Mouse (Mus musculus) embryonic facial prominence, embryonic 15.5 days (tissue): ENCODE data around the gene Orai1. TPM values are rescaled to one million over a fixed set of nuclear protein-coding genes. Genes with fewer than 3 reads are reported as not detected.
"Not testable (repeated sequence)": the region's sequence is repeated elsewhere in the genome, so short reads cannot be mapped to it uniquely, and the experiment has no call there.

Experiments used
- ATAC-seq: fragments of 200-750 bp; cut with Nextera tagmentation; 2 replicates; pipeline ENCODE4 v1.8.0; 2017; ENCODE audit warnings: low read depth, moderate TSS enrichment; ENCODE audit not compliant: insufficient number of reproducible peaks, low FRiP score, low TSS enrichment
- H3K27ac ChIP-seq: fragments of 300-500 bp; sonication (generic); replicated peaks from 2 replicates; pipeline ENCODE4 v1.5.1; 2015; ENCODE audit warnings: mild to moderate bottlenecking, inconsistent platforms
- H3K27me3 ChIP-seq: fragments of 300-500 bp; sonication (generic); 2 replicates; pipeline ENCODE4 v1.6.1; 2015; ENCODE audit warnings: inconsistent platforms
- H3K36me3 ChIP-seq: fragments of 300-500 bp; sonication (generic); 2 replicates; pipeline ENCODE4 v1.6.1; 2015; ENCODE audit warnings: mild to moderate bottlenecking, inconsistent platforms
- H3K4me1 ChIP-seq: fragments of 300-500 bp; sonication (generic); 2 replicates; pipeline ENCODE4 v1.6.1; 2015; ENCODE audit warnings: inconsistent platforms
- H3K4me2 ChIP-seq: fragments of 300-500 bp; sonication (generic); replicated peaks from 2 replicates; pipeline ENCODE4 v1.6.1; 2015; ENCODE audit warnings: mild to moderate bottlenecking, inconsistent platforms
- H3K4me3 ChIP-seq: fragments of 300-500 bp; sonication (generic); replicated peaks from 2 replicates; pipeline ENCODE4 v1.5.1; 2015; ENCODE audit warnings: mild to moderate bottlenecking, inconsistent platforms
- H3K9ac ChIP-seq: fragments of 300-500 bp; sonication (generic); 2 replicates; pipeline ENCODE4 v1.6.1; 2015; ENCODE audit warnings: inconsistent platforms
- H3K9me3 ChIP-seq: fragments of 300-500 bp; sonication (generic); replicated peaks from 2 replicates; pipeline ENCODE4 v1.6.1; 2016; ENCODE audit warnings: inconsistent platforms
- WGBS: fragments of 180-500 bp; shearing (Covaris S2); methylation state at CpG from one replicate; pipeline ENCODE4 v1.1.7; 2015; 5-methylcytosine and 5-hydroxymethylcytosine counted together
- polyA plus RNA-seq: library from polyadenylated mRNA; unstranded; fragments of >200 nt; fragmentation: Nextera tagmentation; extraction: Ambion mirVana; gene quantifications from 2 replicates; pipeline ENCODE4 v1.2.1, GENCODE M21; 2015

Orai1 gene
- polyA plus RNA-seq, 1 experiment from 2014 or later = 16.8 TPM

DNA sequence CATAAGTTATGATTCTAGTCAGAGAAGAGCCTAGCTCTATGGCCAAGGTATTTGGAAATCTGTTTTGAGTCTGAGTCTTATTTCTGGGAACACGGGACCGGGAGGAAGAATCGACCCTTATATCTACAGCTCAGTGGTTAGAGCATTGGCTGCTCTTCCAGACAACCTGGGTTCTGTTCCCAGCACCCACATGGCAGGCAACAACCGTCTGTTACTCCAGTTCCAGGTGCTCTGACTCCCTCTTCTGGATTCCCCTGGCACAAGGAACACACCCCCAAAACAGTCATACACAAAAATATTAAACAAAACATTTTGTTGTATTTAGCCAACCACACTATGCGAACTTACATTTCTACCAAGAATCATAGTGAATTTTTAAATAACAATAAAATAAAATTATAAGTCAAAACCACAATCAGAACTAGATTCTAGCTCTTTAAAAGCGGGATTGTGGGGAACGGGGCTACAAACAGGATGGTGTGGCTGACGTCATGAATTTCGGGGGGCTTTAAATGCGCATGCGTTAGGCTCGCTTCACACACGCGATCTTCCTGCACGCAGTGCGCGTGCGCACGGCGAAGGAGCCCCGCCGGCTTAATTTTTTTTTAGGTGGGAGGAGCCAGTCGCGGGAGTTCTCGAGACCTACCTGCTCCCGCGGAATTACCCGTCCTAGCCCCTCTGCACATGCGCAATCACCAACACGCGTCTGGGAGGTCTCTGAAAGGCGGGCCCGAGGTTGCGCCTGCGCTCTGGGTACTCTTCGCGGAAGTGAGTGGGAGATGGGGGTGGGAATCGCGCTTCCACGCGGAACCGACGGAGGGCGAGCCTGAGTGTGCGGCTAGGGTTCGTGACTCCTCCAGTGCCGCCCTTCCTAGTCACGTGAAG, 42.7 kb downstream of the Orai1 start:
- WGBS = 8% methylated on average over 48 of the region's 48 CpGs
- ATAC-seq = peak; percentile 95
- H3K27me3 ChIP-seq = no peaks in the 10 kb centered on the region
- H3K27ac ChIP-seq = peak overlapping the region; percentile 35; the same call in 1 of the 2 replicates
- H3K4me3 ChIP-seq = peak overlapping the region; percentile 48
- peaks cover 13% of the 10 kb centered on the region for H3K4me1 ChIP-seq
- peak overlapping the region; percentile 18; the same call in 1 of the 2 replicates for H3K9ac ChIP-seq
- H3K36me3 ChIP-seq = no peaks in the 10 kb centered on the region
- H3K9me3 ChIP-seq = no peaks in the 10 kb centered on the region
- H3K4me2 ChIP-seq = peak overlapping the region; percentile 44

DNA sequence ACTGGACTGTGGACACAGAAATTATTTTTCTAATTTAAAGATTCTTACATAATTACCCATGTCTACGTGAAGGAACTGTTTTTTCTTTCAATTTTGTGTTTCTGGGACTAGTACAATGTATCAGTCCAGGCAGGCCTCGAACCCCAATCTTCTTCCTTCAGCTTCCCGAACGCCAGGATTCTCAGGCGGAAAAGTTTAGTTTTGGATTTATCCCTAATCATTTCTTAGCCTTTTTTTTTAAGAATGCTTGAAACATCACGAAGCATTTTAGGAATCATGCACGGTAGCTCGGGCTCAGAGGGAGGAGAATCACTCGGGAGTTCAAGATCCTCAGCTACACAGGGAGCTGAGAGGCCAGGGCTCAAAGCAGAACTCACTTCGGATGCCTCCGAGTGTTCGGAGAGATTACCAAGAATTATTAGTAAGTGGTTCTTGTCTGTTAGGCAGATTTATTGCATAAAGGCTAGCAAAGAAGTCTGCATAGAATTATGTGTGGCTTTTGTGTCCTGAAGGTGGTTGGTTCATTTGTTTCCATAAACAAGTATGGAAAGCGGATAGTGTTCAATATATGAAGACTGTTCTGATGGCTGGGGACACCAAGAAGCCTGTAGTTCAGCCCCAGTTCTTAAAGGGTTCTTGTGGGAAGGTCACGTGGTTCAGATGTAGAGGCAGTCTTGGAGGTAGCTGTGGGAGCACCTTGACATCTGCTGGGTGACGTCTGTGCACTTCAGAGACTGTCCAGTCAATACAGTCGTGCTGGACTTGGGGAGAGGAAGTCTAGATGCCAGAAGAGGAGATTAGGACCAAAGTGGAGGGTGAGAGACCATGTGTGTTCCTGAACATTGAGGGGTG, 43.6 kb downstream of the Orai1 start:
- Histone ChIP-seq H3K27ac (peak overlapping the region; percentile 35; the same call in 1 of the 2 replicates), H3K4me3 (peak overlapping the region; percentile 48), H3K9me3 (no peaks in the 10 kb centered on the region), H3K36me3 (no peaks in the 10 kb centered on the region), H3K9ac (peak overlapping the region; percentile 18; the same call in 1 of the 2 replicates), H3K27me3 (no peaks in the 10 kb centered on the region), H3K4me1 (peaks cover 13% of the 10 kb centered on the region), H3K4me2 (peak overlapping the region; percentile 44)
- no peak for ATAC-seq
- WGBS = 41% methylated on average over 16 of the region's 16 CpGs

DNA sequence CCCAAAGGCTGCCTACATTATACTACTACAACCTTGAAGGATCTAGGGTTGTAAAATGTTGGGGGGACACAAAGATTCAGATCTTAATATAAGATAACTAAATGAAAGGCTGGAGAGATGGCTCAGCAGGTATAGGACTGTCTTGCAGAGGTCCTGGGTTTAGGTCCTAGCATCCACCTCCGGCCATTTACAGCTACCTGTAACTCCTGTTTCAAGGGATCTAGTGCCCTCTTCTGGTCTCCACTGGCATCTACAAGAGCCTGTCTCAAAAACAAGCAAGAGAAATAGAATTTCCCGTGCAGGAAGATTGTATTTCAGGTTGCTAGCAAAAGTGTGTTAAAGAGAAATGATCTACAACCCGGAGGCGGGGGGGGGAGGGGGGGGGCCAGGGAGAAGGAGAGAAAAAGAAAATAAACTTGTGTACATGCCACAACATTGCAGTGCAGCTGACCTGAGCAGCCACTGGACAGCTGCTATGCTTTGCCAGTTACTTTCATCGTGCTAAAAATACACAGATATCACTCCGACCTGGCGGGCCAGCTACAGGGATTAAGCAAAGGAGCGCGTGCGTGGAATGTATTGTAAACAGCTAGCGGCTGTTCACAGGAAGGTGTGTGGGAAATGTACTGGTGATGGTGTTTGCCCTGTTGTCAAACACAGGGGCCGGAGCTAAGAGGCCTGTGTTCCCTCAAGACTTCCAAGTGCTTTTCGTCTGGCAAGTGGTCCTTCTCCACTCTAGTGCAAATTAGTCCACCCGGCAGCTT, 45.1 kb downstream of the Orai1 start:
- Histone ChIP-seq H3K4me2 (no peak overlapping the region), H3K9me3 (no peaks in the 10 kb centered on the region), H3K27me3 (no peaks in the 10 kb centered on the region), H3K9ac (no peak overlapping the region), H3K4me3 (no peak overlapping the region; the same call in 1 of the 2 replicates), H3K36me3 (no peaks in the 10 kb centered on the region), H3K4me1 (peaks cover 13% of the 10 kb centered on the region), H3K27ac (peak overlapping the region; percentile 2; the same call in 1 of the 2 replicates)
- no peak for ATAC-seq
- 22% methylated on average over 14 of the region's 14 CpGs for WGBS

DNA sequence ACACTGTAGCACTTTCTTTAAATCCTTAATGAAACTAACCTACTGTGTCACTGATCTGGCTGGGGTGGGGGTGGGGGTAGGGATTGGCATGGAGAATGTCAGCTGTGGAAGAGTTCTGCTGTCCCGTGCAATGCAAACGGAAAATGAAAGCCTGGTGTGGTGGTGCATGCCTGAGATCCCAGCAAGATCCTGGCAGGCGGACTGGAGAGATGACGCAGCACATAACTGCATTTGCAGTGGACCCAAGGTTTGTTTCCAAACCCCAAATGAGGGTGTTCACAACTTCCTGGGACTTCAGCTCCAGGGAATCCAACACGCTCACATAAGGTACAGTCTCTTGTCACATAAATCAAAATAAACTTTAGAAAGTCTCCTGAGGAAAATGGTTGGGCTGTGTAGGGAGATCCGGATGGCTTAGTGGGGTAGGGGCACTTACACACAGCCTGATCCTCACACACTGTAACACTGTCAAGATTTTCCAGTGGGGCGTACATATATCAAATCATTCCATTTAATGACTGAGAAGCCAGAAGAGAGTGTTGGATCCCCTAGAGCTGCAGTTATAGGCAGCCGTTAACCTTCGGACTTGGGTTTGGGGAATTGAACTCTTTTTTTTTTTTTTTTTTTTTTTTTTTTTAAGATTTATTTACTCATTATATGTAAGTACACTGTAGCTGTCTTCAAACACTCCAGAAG, 46.0 kb downstream of the Orai1 start:
- WGBS = 48% methylated on average over 9 of the region's 9 CpGs
- Histone ChIP-seq H3K9me3 (no peaks in the 10 kb centered on the region), H3K9ac (no peak overlapping the region), H3K27me3 (no peaks in the 10 kb centered on the region), H3K4me1 (peaks cover 13% of the 10 kb centered on the region), H3K36me3 (no peaks in the 10 kb centered on the region), H3K4me2 (no peak overlapping the region), H3K27ac (0 out of 2 replicates have a peak overlapping the region, but pooled peaks have one; percentile 2), H3K4me3 (no peak overlapping the region)
- ATAC-seq = no peak

DNA sequence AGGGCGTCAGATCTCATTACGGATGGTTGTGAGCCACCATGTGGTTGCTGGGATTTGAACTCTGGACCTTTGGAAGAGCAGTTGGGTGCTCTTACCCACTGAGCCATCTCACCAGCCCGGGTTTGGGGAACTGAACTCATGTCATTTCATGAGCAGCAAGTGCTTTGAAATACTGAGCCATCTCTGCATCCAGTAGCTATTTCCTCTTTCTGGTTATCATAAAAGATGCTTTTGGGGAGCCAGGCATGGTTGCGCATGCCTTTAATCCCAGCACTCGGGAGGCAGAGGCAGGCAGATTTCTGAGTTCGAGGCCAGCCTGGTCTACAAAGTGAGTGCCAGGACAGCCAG, 46.5 kb downstream of the Orai1 start:
- H3K4me3 ChIP-seq, H3K4me2 ChIP-seq, H3K27ac ChIP-seq, H3K9ac ChIP-seq, ATAC-seq, H3K36me3 ChIP-seq, H3K27me3 ChIP-seq, H3K9me3 ChIP-seq: not testable (repeated sequence)
- peaks cover 13% of the 10 kb centered on the region for H3K4me1 ChIP-seq
- WGBS = 81% methylated on average over 6 of the region's 6 CpGs

DNA sequence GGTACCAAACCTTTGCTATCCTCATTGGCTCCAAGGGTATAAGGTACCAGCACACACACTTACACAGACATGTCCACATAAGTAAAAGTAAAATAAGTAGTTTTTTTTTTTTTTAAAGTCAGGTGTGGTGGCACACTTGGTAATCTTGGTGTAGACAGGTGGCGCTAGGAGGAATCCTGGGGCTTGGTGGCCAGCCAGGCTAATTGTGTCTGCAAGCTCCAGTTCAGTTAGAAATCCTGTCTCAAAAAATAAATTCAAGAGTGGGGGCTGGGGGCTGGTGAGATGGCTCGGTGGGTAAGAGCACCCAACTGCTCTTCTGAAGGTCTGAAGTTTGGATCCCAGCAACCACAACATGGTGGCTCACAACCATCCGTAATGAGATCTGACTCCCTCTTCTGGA, 48.3 kb downstream of the Orai1 start:
- no peaks in the 10 kb centered on the region for H3K27me3 ChIP-seq
- H3K9me3 ChIP-seq = no peaks in the 10 kb centered on the region
- H3K4me3 ChIP-seq = no peak overlapping the region
- WGBS = 79% methylated on average over 3 of the region's 3 CpGs
- no peak overlapping the region for H3K27ac ChIP-seq
- no peak for ATAC-seq
- H3K4me1 ChIP-seq = peaks cover 11% of the 10 kb centered on the region
- H3K9ac ChIP-seq = no peak overlapping the region
- H3K4me2 ChIP-seq = no peak overlapping the region
- H3K36me3 ChIP-seq = no peaks in the 10 kb centered on the region

DNA sequence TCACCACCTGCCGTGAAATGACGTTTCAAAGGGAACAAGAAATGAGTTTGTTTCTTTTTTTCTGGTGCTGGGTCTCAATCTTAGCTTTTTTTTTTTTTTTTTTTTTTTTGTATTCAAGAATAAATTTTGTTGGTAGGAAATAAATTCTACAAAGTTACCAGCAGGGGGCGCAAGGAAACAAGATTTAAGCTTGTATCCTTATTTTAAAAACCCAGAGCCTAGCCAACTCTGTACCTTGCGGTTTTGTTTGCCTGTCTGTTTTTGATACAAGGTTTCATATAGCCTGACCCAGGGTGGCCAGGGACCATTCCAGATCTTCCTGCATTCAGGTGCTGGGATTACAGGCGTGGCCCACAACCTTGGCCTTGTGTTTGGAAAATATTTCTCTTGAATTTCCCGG, 49.3 kb downstream of the Orai1 start:
- H3K4me2 ChIP-seq = no peak overlapping the region
- H3K4me3 ChIP-seq = no peak overlapping the region
- peaks cover 4% of the 10 kb centered on the region for H3K4me1 ChIP-seq
- no peaks in the 10 kb centered on the region for H3K9me3 ChIP-seq
- WGBS = 22% methylated on average over 6 of the region's 6 CpGs
- H3K36me3 ChIP-seq = no peaks in the 10 kb centered on the region
- no peak overlapping the region for H3K27ac ChIP-seq
- no peaks in the 10 kb centered on the region for H3K27me3 ChIP-seq
- no peak overlapping the region for H3K9ac ChIP-seq
- ATAC-seq = no peak

DNA sequence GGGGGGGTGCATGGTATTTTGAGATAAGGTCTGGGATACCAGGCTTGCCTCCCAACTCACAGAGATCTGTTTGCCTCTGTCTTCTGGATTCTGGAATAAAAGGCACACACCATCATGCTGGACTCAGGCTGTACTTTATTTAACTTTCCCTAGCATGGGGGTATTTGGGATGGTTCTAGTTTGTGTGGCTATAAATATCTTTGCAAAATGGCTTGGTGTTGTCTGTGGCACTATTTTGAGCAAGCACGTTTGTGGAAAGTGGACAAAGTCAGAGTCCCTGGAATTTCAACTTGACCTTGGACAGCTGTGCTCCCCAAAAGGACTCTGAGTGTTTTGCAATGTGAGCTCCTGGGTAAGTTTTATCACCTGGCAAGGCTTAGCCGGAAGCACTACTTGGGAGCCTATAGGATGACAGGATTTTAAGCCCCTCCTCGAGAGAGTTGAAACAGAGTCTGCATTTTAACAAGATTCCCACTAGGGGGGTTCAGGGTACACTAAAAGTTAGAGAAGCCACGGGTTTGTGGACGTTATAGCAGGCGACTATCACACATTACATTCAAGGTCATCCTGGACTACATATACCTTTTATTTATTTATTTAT, 52.6 kb downstream of the Orai1 start:
- H3K4me2 ChIP-seq = no peak overlapping the region

DNA sequence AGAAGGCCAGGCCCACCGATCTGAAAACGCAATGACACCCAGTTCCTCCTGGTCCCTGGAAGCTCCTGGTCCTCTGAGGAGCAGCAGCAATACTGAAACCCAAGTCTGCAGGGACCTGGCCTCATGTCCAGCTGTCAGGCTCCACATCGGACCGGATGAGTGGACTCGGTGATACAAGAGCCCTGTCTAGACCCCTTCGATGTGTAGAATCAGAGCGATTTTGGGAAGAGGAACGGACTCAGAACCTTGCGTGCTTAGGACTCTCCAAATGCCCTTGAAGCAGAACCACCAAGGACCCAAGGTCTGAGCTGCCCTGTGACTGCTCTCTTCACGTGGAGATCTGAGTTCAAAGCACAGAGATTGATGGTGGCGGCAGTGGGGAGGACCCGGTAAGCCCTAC, 53.2 kb downstream of the Orai1 start, which contains the start of gene Tmem120b:
Tmem120b (plus strand) TSS at position 301 of the 400 bp plus-strand sequence.
- no peak within 1 kb of the TSS for H3K4me2 ChIP-seq
- H3K36me3 ChIP-seq = no peaks in the 10 kb centered on the region
- H3K9ac ChIP-seq = no peak within 1 kb of the TSS
- ATAC-seq = no peak
- H3K4me3 ChIP-seq = no peak within 1 kb of the TSS
- no peaks in the 10 kb centered on the region for H3K4me1 ChIP-seq
- 89% methylated on average over 12 of the region's 12 CpGs for WGBS
- no peaks in the 10 kb centered on the region for H3K9me3 ChIP-seq
- no peaks in the 10 kb centered on the region for H3K27me3 ChIP-seq
- H3K27ac ChIP-seq = no peak within 1 kb of the TSS

More for the DNA sequence above, 52.6 kb downstream of the Orai1 start:
- Histone ChIP-seq H3K27ac (no peak overlapping the region), H3K9me3 (no peaks in the 10 kb centered on the region), H3K9ac (no peak overlapping the region), H3K36me3 (no peaks in the 10 kb centered on the region), H3K4me3 (no peak overlapping the region), H3K4me1 (no peaks in the 10 kb centered on the region), H3K27me3 (no peaks in the 10 kb centered on the region)
- 18% methylated on average over 6 of the region's 6 CpGs for WGBS
- peak; percentile 61 for ATAC-seq

DNA sequence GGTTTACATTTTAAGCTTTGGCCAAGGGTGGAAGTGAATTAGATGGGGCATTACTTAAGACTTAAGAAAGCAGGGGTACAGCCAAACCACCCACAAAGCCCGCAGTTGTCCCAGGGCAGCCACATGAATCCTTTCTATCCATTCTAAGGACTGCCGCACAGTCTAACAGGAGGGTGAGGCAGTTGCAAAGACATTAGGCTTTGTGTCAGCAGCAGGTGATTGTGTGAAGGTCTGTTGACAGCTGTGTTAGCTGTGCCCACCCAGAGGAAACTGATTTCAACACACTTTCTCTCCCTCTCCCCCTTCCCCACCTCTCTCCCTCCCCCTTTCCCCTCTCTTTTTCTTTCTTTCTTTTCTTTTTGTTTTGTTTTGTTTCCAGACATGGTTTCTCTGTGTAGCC, 53.8 kb downstream of the Orai1 start:
- no peaks in the 10 kb centered on the region for H3K27me3 ChIP-seq
- no peak for ATAC-seq
- no peaks in the 10 kb centered on the region for H3K9me3 ChIP-seq
- H3K36me3 ChIP-seq = no peaks in the 10 kb centered on the region
- no peak overlapping the region for H3K4me2 ChIP-seq
- no peaks in the 10 kb centered on the region for H3K4me1 ChIP-seq
- 89% methylated on average over 2 of the region's 2 CpGs for WGBS
- H3K27ac ChIP-seq = no peak overlapping the region
- H3K9ac ChIP-seq = no peak overlapping the region
- no peak overlapping the region for H3K4me3 ChIP-seq
